Mouse (Mus musculus) embryonic facial prominence, embryonic 15.5 days (tissue): ENCODE results near the gene Gpr171. TPM values are rescaled to one million over a fixed set of nuclear protein-coding genes. Genes with fewer than 3 reads are reported as not detected.
"Not testable (repeated sequence)": the region's sequence is repeated elsewhere in the genome, so short reads cannot be mapped to it uniquely, and the experiment has no call there.

Experiments
- ATAC-seq: fragments of 200-750 bp; cut with Nextera tagmentation; 2 replicates; pipeline ENCODE4 v1.8.0; 2017; ENCODE audit warnings: low read depth, moderate TSS enrichment; ENCODE audit not compliant: insufficient number of reproducible peaks, low FRiP score, low TSS enrichment
- H3K27ac ChIP-seq: fragments of 300-500 bp; sonication (generic); replicated peaks from 2 replicates; pipeline ENCODE4 v1.5.1; 2015; ENCODE audit warnings: mild to moderate bottlenecking, inconsistent platforms
- H3K27me3 ChIP-seq: fragments of 300-500 bp; sonication (generic); 2 replicates; pipeline ENCODE4 v1.6.1; 2015; ENCODE audit warnings: inconsistent platforms
- H3K36me3 ChIP-seq: fragments of 300-500 bp; sonication (generic); 2 replicates; pipeline ENCODE4 v1.6.1; 2015; ENCODE audit warnings: mild to moderate bottlenecking, inconsistent platforms
- H3K4me1 ChIP-seq: fragments of 300-500 bp; sonication (generic); 2 replicates; pipeline ENCODE4 v1.6.1; 2015; ENCODE audit warnings: inconsistent platforms
- H3K4me2 ChIP-seq: fragments of 300-500 bp; sonication (generic); replicated peaks from 2 replicates; pipeline ENCODE4 v1.6.1; 2015; ENCODE audit warnings: mild to moderate bottlenecking, inconsistent platforms
- H3K4me3 ChIP-seq: fragments of 300-500 bp; sonication (generic); replicated peaks from 2 replicates; pipeline ENCODE4 v1.5.1; 2015; ENCODE audit warnings: mild to moderate bottlenecking, inconsistent platforms
- H3K9ac ChIP-seq: fragments of 300-500 bp; sonication (generic); 2 replicates; pipeline ENCODE4 v1.6.1; 2015; ENCODE audit warnings: inconsistent platforms
- H3K9me3 ChIP-seq: fragments of 300-500 bp; sonication (generic); replicated peaks from 2 replicates; pipeline ENCODE4 v1.6.1; 2016; ENCODE audit warnings: inconsistent platforms
- WGBS: fragments of 180-500 bp; shearing (Covaris S2); methylation state at CpG from one replicate; pipeline ENCODE4 v1.1.7; 2015; 5-methylcytosine and 5-hydroxymethylcytosine counted together
- polyA plus RNA-seq: library from polyadenylated mRNA; unstranded; fragments of >200 nt; fragmentation: Nextera tagmentation; extraction: Ambion mirVana; gene quantifications from 2 replicates; pipeline ENCODE4 v1.2.1, GENCODE M21; 2015

Gene Gpr171
- polyA plus RNA-seq, 1 experiment from 2014 or later = 1.9 TPM

- no peak for ATAC-seq
- no peak overlapping the region for H3K4me3 ChIP-seq
- H3K36me3 ChIP-seq = no peaks in the 10 kb centered on the region
- H3K4me2 ChIP-seq = no peak overlapping the region
- H3K9me3 ChIP-seq = no peaks in the 10 kb centered on the region
- H3K27ac ChIP-seq = no peak overlapping the region
- WGBS = 87% methylated on average over 4 of the region's 4 CpGs
- H3K9ac ChIP-seq = no peak overlapping the region
- peaks cover 6% of the 10 kb centered on the region; the same call in 1 of the 2 replicates for H3K4me1 ChIP-seq
- H3K27me3 ChIP-seq = no peaks in the 10 kb centered on the region
These were observed 30.3 kb upstream of the Gpr171 start for GRCm38 (mm10) chr3:59131966-59132365.

- H3K4me3 ChIP-seq = no peak overlapping the region
- H3K9ac ChIP-seq = no peak overlapping the region
- 28% methylated on average over 4 of the region's 4 CpGs for WGBS
These were observed 29.5 kb upstream of the Gpr171 start for GRCm38 (mm10) chr3:59131081-59131480.

GRCm38 (mm10) chr3:59130431-59130830, 28.8 kb upstream of the Gpr171 start:
- H3K4me1 ChIP-seq = peaks cover 6% of the 10 kb centered on the region; the same call in 1 of the 2 replicates
- no peaks in the 10 kb centered on the region for H3K27me3 ChIP-seq
- H3K27ac ChIP-seq = no peak overlapping the region
- H3K36me3 ChIP-seq = no peaks in the 10 kb centered on the region
- no peaks in the 10 kb centered on the region for H3K9me3 ChIP-seq
- H3K4me2 ChIP-seq = no peak overlapping the region
- no peak for ATAC-seq
- WGBS = 45% methylated on average over 8 of the region's 8 CpGs
- no peak overlapping the region for H3K9ac ChIP-seq
- H3K4me3 ChIP-seq = no peak overlapping the region

More at GRCm38 (mm10) chr3:59131081-59131480, 29.5 kb upstream of the Gpr171 start:
- H3K27me3 ChIP-seq = no peaks in the 10 kb centered on the region
- no peak overlapping the region for H3K27ac ChIP-seq
- no peak for ATAC-seq
- H3K4me1 ChIP-seq = peaks cover 6% of the 10 kb centered on the region; the same call in 1 of the 2 replicates
- no peaks in the 10 kb centered on the region for H3K9me3 ChIP-seq
- H3K4me2 ChIP-seq = no peak overlapping the region
- no peaks in the 10 kb centered on the region for H3K36me3 ChIP-seq

- H3K4me1 ChIP-seq = peaks cover 6% of the 10 kb centered on the region; the same call in 1 of the 2 replicates
- no peak overlapping the region for H3K4me2 ChIP-seq
- H3K27me3 ChIP-seq = no peaks in the 10 kb centered on the region
- no peak overlapping the region for H3K4me3 ChIP-seq
- H3K36me3 ChIP-seq = no peaks in the 10 kb centered on the region
- WGBS = 89% methylated on average over 3 of the region's 3 CpGs
- H3K9me3 ChIP-seq = no peaks in the 10 kb centered on the region
- no peak overlapping the region for H3K9ac ChIP-seq
- no peak for ATAC-seq
- no peak overlapping the region for H3K27ac ChIP-seq
These were observed 27.9 kb upstream of the Gpr171 start for GRCm38 (mm10) chr3:59129547-59129946.

GRCm38 (mm10) chr3:59128681-59129080, 27.1 kb upstream of the Gpr171 start:
- H3K9ac ChIP-seq = no peak overlapping the region
- no peaks in the 10 kb centered on the region for H3K36me3 ChIP-seq
- WGBS = 81% methylated on average over 20 of the region's 20 CpGs
- no peaks in the 10 kb centered on the region for H3K9me3 ChIP-seq
- H3K27me3 ChIP-seq = no peaks in the 10 kb centered on the region
- no peak overlapping the region for H3K4me2 ChIP-seq
- peaks cover 6% of the 10 kb centered on the region; the same call in 1 of the 2 replicates for H3K4me1 ChIP-seq
- H3K4me3 ChIP-seq = no peak overlapping the region
- ATAC-seq = no peak
- H3K27ac ChIP-seq = no peak overlapping the region

- Histone ChIP-seq H3K36me3 (no peaks in the 10 kb centered on the region), H3K4me1 (peaks cover 16% of the 10 kb centered on the region), H3K9me3 (no peaks in the 10 kb centered on the region), H3K27me3 (no peaks in the 10 kb centered on the region), H3K27ac (no peak overlapping the region), H3K4me2 (no peak overlapping the region), H3K9ac (no peak overlapping the region), H3K4me3 (no peak overlapping the region)
- no peak for ATAC-seq
- 51% methylated on average over 7 of the region's 7 CpGs for WGBS
These were observed 24.3 kb upstream of the Gpr171 start for GRCm38 (mm10) chr3:59125783-59126555.

- Histone ChIP-seq H3K4me2 (no peak overlapping the region), H3K27ac (no peak overlapping the region), H3K4me1 (peaks cover 11% of the 10 kb centered on the region; the same call in 1 of the 2 replicates), H3K4me3 (no peak overlapping the region), H3K27me3 (no peaks in the 10 kb centered on the region), H3K9ac (no peak overlapping the region), H3K36me3 (no peaks in the 10 kb centered on the region), H3K9me3 (no peaks in the 10 kb centered on the region)
- no peak for ATAC-seq
- 65% methylated on average over 5 of the region's 5 CpGs for WGBS
These were observed 23.4 kb upstream of the Gpr171 start for GRCm38 (mm10) chr3:59125022-59125421.

GRCm38 (mm10) chr3:59121780-59122449, 20.3 kb upstream of the Gpr171 start:
- H3K9ac ChIP-seq = no peak overlapping the region
- H3K4me1 ChIP-seq = peaks cover 11% of the 10 kb centered on the region; the same call in 1 of the 2 replicates
- H3K36me3 ChIP-seq = no peaks in the 10 kb centered on the region
- H3K9me3 ChIP-seq = no peaks in the 10 kb centered on the region
- 51% methylated on average over 7 of the region's 7 CpGs for WGBS
- no peak overlapping the region for H3K4me3 ChIP-seq
- no peak overlapping the region for H3K4me2 ChIP-seq
- ATAC-seq = no peak
- no peaks in the 10 kb centered on the region for H3K27me3 ChIP-seq
- 0 out of 2 replicates have a peak overlapping the region, but pooled peaks have one; percentile 40 for H3K27ac ChIP-seq

- Histone ChIP-seq H3K4me1 (peaks cover 11% of the 10 kb centered on the region; the same call in 1 of the 2 replicates), H3K9ac (no peak overlapping the region), H3K4me3 (no peak overlapping the region), H3K27me3 (no peaks in the 10 kb centered on the region), H3K4me2 (no peak overlapping the region), H3K9me3 (no peaks in the 10 kb centered on the region), H3K36me3 (no peaks in the 10 kb centered on the region), H3K27ac (0 out of 2 replicates have a peak overlapping the region, but pooled peaks have one; percentile 40)
- 34% methylated on average over 7 of the region's 7 CpGs for WGBS
- peak; percentile 77 for ATAC-seq
These were observed 19.6 kb upstream of the Gpr171 start for GRCm38 (mm10) chr3:59121067-59121730.

GRCm38 (mm10) chr3:59113973-59114517, 12.4 kb upstream of the Gpr171 start:
- 70% methylated on average over 8 of the region's 8 CpGs for WGBS
- ATAC-seq = no peak
- Histone ChIP-seq H3K36me3 (no peaks in the 10 kb centered on the region), H3K4me3 (no peak overlapping the region), H3K9ac (no peak overlapping the region), H3K4me1 (no peaks in the 10 kb centered on the region), H3K27me3 (no peaks in the 10 kb centered on the region), H3K4me2 (no peak overlapping the region), H3K9me3 (no peaks in the 10 kb centered on the region), H3K27ac (no peak overlapping the region)

GRCm38 (mm10) chr3:59113291-59113690, 11.7 kb upstream of the Gpr171 start:
- not testable (repeated sequence) for H3K4me1 ChIP-seq, H3K4me3 ChIP-seq, H3K27me3 ChIP-seq, H3K36me3 ChIP-seq, ATAC-seq, H3K9ac ChIP-seq, H3K27ac ChIP-seq, H3K9me3 ChIP-seq, H3K4me2 ChIP-seq
- 93% methylated on average over 4 of the region's 4 CpGs for WGBS
